Mouse (Mus musculus) midbrain, embryonic 16.5 days (tissue): ENCODE data around the gene D330045A20Rik. TPM values are rescaled to one million over a fixed set of nuclear protein-coding genes. Genes with fewer than 3 reads are reported as not detected.
"Not testable (repeated sequence)": the region's sequence is repeated elsewhere in the genome, so short reads cannot be mapped to it uniquely, and the experiment has no call there.

Experiments
- ATAC-seq: fragments of 200-750 bp; cut with Nextera tagmentation; 2 replicates; pipeline ENCODE4 v1.8.0; 2017; ENCODE audit warnings: moderate TSS enrichment
- H3K27ac ChIP-seq: fragments of 300-500 bp; sonication (generic); 2 replicates; pipeline ENCODE4 v1.5.1; 2014; ENCODE audit warnings: mild to moderate bottlenecking, low read length, mixed read lengths
- H3K27me3 ChIP-seq: fragments of 300-500 bp; sonication (generic); 2 replicates; pipeline ENCODE4 v1.6.1; 2014; ENCODE audit warnings: low read depth, low read length, mixed read lengths; ENCODE audit not compliant: control insufficient read depth, insufficient read depth
- H3K36me3 ChIP-seq: fragments of 300-500 bp; sonication (generic); 2 replicates; pipeline ENCODE4 v1.6.1; 2014; ENCODE audit warnings: mild to moderate bottlenecking, low read length, moderate library complexity, mixed read lengths; ENCODE audit not compliant: control insufficient read depth, insufficient read depth
- H3K4me1 ChIP-seq: fragments of 300-500 bp; sonication (generic); 2 replicates; pipeline ENCODE4 v1.6.1; 2014; ENCODE audit warnings: mild to moderate bottlenecking, low read length, mixed read lengths; ENCODE audit not compliant: control insufficient read depth, insufficient read depth
- H3K4me2 ChIP-seq: fragments of 300-500 bp; sonication (generic); 2 replicates; pipeline ENCODE4 v1.6.1; 2014; ENCODE audit warnings: mild to moderate bottlenecking, low read length, mixed read lengths
- H3K4me3 ChIP-seq: fragments of 300-500 bp; sonication (generic); 2 replicates; pipeline ENCODE4 v1.5.1; 2014; ENCODE audit warnings: low read depth, mild to moderate bottlenecking, low read length, moderate library complexity, mixed read lengths
- H3K9ac ChIP-seq: fragments of 300-500 bp; sonication (generic); 2 replicates; pipeline ENCODE4 v1.6.1; 2014; ENCODE audit warnings: low read depth, low read length, mixed read lengths
- H3K9me3 ChIP-seq: fragments of 300-500 bp; sonication (generic); replicated peaks from 2 replicates; pipeline ENCODE4 v1.6.1; 2014; ENCODE audit warnings: mild to moderate bottlenecking, low read length, mixed read lengths; ENCODE audit not compliant: control insufficient read depth, poor library complexity, severe bottlenecking
- WGBS: fragments of 180-500 bp; shearing (Covaris S2); extraction: QIAGEN DNeasy Blood & Tissue Kit; methylation state at CpG from one replicate; pipeline ENCODE4 v1.1.7; 2014; 5-methylcytosine and 5-hydroxymethylcytosine counted together
- polyA plus RNA-seq: library from polyadenylated mRNA; unstranded; fragments of >200 nt; fragmentation: Nextera tagmentation; extraction: Ambion mirVana; gene quantifications from 2 replicates; pipeline ENCODE4 v1.2.1, GENCODE M21; 2015

Gene D330045A20Rik
- polyA plus RNA-seq: 2.1 and 2.2 TPM in 2 replicates

DNA sequence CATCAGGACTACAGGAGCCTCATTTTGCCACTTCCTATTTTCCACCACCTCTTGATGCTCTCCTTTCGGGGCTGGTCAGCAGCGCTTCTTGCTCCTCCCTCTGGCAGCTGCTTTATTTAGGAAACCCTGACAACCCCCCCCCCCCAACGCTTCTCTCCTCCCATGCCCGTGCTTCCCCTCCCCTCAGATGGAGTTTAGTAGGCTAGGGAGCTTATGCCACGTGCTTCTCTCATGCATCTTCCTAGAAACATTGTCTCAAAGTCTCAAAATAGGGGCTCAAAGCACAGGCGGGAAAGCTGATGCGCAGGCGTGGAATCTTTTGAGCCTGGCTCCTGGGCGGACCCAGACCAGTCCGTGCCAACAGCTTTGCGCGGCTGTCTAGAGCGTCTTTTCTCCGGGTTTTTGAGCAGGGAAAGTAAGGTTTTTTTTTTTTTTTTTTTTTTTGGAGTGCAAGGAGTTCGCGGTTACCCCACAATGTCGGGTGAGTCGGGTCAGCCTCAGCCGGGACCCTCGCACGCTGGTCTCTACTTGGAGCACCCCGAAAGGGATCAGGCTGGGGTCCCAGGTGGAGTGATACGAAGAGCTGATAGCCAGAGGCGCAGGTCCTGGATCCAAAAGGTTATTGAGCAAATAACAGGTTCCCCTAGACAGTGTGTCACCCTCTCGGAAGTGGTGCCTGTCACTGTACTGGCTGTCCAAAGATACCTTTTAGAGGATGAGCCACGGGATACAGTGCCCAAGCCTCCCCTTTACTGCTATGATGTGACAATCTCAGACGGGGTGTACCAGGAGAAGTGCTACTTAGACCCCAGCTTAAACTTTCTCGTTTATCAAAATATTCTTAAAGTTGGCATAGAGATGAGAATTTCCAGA, at the start of gene D330045A20Rik:
TSS of gene D330045A20Rik (plus strand) at position 346 of the 873 bp plus-strand sequence.
- peak; percentile 67 for ATAC-seq
- Histone ChIP-seq H3K9ac (peak within 1 kb of the TSS; percentile 46; the same call in 1 of the 2 replicates), H3K9me3 (no peaks in the 10 kb centered on the region), H3K4me3 (peak within 1 kb of the TSS; percentile 41), H3K4me2 (peak within 1 kb of the TSS; percentile 59), H3K4me1 (no peaks in the 10 kb centered on the region), H3K36me3 (no peaks in the 10 kb centered on the region), H3K27me3 (peaks cover 6% of the 10 kb centered on the region; the same call in 1 of the 2 replicates), H3K27ac (no peak within 1 kb of the TSS)
- 19% methylated on average over 28 of the region's 28 CpGs for WGBS

DNA sequence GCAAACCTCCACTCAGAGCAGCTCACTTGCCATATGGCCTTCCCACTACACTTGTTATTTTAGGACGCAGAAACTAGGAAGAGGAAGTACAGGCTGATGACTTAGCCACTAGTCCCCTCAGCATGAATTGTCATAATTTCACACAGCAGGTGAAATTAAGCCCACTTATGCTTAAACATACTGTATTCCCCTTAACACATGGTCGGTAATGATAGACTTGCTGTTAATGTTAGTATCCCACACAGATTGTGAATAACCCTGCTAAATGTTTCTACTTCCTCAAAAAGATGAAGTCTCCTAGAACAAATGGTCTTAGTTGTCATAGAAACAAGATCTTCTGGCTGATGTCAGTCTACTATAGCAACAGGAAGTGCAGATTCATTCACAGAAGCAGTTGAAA, 47.6 kb upstream of the D330045A20Rik start:
- Histone ChIP-seq H3K9ac (no peak overlapping the region), H3K4me3 (no peak overlapping the region), H3K27me3 (no peaks in the 10 kb centered on the region), H3K36me3 (no peaks in the 10 kb centered on the region), H3K4me2 (no peak overlapping the region), H3K27ac (no peak overlapping the region), H3K4me1 (no peaks in the 10 kb centered on the region), H3K9me3 (no peaks in the 10 kb centered on the region)
- WGBS: 73% methylated on average over 2 of the region's 2 CpGs
- ATAC-seq: no peak

DNA sequence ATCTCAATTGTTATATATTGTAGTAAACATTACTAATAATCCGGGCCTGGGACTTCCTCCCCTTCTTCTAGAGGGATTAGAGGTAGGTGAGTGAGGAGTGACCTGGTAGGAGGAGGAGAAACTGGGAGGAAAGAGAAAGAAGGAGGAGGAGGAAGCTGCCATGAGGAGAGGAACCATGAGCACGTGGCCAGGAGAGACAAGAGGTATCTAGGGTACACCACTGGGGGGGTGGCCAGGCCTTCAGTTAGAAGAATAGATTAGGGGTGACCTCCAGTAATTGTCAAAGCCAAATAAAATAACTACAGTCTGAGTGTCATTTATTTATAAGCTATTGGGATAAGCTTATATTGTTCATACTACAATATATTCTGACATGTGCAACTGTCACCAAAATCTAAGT, 45.0 kb upstream of the D330045A20Rik start:
- no peak overlapping the region for H3K4me3 ChIP-seq
- no peak overlapping the region for H3K4me2 ChIP-seq
- WGBS: 71% methylated on average over 2 of the region's 2 CpGs
- H3K9me3 ChIP-seq: no peaks in the 10 kb centered on the region
- no peak overlapping the region for H3K9ac ChIP-seq
- H3K27ac ChIP-seq: no peak overlapping the region
- ATAC-seq: no peak
- H3K4me1 ChIP-seq: no peaks in the 10 kb centered on the region
- H3K36me3 ChIP-seq: no peaks in the 10 kb centered on the region
- H3K27me3 ChIP-seq: no peaks in the 10 kb centered on the region

DNA sequence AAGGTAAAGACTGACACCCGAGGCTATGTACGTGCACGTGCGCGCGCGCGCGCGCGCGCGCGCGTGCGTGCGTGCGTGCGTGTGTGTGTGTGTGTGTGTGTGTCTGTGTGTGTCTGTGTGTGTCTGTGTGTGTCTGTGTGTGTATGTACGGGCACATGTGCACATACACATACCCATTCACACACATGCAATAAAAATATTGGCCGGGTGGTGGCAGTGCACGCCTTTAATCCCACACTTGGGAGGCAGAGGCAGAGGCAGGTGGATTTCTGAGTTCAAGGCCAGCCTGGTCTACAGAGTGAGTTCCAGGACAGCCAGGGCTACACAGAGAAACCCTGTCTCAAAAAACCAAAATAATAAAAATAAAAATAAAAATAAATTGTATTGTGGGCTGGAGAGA, 39.1 kb upstream of the D330045A20Rik start:
- ATAC-seq, H3K9ac ChIP-seq, H3K36me3 ChIP-seq, H3K4me2 ChIP-seq, H3K4me1 ChIP-seq, H3K4me3 ChIP-seq, H3K27me3 ChIP-seq, H3K9me3 ChIP-seq, H3K27ac ChIP-seq: not testable (repeated sequence)
- WGBS: 87% methylated on average over 19 of the region's 22 CpGs

DNA sequence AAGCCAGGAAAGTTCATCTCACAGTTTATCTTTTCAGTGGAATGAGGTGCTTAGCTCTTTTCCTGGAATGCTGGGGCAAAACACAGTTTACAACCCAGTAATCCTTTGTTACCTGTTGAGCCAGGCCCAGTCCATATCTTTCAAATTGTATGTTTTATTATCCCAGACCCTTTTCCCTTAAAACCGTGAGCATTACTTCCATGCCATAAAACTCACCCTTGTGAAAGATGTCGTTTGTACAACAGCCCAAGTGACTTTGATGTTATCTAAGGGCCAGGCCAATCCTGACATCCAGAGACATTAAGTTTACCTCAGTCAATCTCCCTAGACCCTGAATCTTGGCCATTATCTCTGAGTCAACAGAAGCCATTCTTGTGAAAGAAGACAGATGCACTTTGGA, 23.4 kb upstream of the D330045A20Rik start:
- Histone ChIP-seq H3K4me2 (no peak overlapping the region), H3K4me3 (no peak overlapping the region), H3K9me3 (no peaks in the 10 kb centered on the region), H3K36me3 (no peaks in the 10 kb centered on the region), H3K27ac (no peak overlapping the region), H3K27me3 (no peaks in the 10 kb centered on the region), H3K9ac (no peak overlapping the region), H3K4me1 (no peaks in the 10 kb centered on the region)
- 74% methylated on average over 2 of the region's 2 CpGs for WGBS
- no peak for ATAC-seq

DNA sequence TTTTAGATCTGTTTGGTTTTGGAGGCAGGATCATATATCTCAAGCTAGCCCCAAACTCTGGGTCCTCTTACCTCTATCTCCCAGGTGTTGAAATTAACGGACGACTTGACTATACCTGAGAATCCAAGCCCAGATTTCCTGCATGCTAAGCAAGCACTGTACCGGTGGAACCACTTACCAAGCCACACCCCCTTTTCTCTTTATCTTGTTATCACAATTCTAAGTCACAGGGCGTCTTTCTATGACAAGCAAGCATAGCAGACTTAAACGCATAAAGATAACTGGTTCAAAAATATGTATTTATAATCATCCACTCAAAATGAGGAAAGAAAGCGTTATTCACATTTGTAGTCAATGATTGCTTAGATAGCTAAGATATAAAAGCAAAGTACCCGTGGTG, 1.9 kb downstream of the D330045A20Rik start:
- no peak for ATAC-seq
- Histone ChIP-seq H3K9ac (no peak overlapping the region), H3K4me2 (no peak overlapping the region), H3K9me3 (no peaks in the 10 kb centered on the region), H3K27me3 (peaks cover 6% of the 10 kb centered on the region; the same call in 1 of the 2 replicates), H3K4me1 (no peaks in the 10 kb centered on the region), H3K4me3 (no peak overlapping the region), H3K27ac (no peak overlapping the region), H3K36me3 (no peaks in the 10 kb centered on the region)
- 70% methylated on average over 7 of the region's 7 CpGs for WGBS

DNA sequence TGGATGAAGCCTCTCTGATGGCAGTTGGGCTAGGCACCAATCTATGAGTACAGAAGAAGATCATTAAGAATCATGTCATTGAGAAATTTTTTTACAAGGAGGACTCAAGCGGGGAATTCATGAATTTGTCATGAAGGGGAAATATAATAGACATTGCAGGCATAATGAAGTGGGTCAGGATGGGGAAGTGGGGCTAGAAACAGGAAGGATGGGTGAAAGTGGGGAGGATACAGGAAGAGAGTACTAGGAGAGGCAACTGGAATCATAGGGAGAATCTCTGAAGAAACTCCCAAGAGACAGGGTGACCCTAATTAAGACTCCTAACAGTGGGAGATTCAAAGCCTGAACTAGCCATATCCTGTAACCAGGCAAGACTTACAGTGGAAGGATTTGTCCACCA, 4.8 kb downstream of the D330045A20Rik start:
- 81% methylated on average over 1 of the region's 1 CpGs for WGBS
- no peak for ATAC-seq
- no peaks in the 10 kb centered on the region for H3K9me3 ChIP-seq

DNA sequence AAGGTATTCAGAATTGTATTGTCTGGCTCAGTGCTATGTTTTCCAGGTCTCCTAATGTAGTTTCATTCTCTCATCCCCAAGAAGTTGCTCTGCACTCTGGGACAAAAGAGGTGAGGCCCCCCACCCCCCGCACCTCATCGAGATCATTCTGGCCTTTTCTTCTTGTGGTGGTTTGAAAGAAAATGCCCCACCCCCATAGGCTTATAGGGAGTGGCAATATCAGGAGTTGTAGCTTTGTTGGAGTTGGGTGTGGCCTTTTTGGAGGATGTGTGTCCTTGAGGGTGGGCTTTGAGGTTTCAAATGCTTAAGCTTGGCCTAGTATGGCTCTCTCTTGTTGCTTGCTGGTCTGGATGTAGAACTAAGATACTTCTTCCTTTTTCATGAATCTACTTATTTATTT, 36.0 kb downstream of the D330045A20Rik start:
- H3K4me1 ChIP-seq: no peaks in the 10 kb centered on the region
- no peak overlapping the region for H3K4me2 ChIP-seq
- no peak overlapping the region for H3K4me3 ChIP-seq
- no peak overlapping the region for H3K27ac ChIP-seq
- WGBS: 67% methylated on average over 2 of the region's 2 CpGs
- no peaks in the 10 kb centered on the region for H3K9me3 ChIP-seq
- H3K36me3 ChIP-seq: no peaks in the 10 kb centered on the region
- no peak overlapping the region for H3K9ac ChIP-seq
- no peak for ATAC-seq
- H3K27me3 ChIP-seq: no peaks in the 10 kb centered on the region; the same call in 1 of the 2 replicates

More for the DNA sequence above, 4.8 kb downstream of the D330045A20Rik start:
- Histone ChIP-seq H3K27me3 (peaks cover 4% of the 10 kb centered on the region; the same call in 1 of the 2 replicates), H3K36me3 (no peaks in the 10 kb centered on the region), H3K4me3 (no peak overlapping the region), H3K9ac (no peak overlapping the region), H3K4me2 (no peak overlapping the region), H3K27ac (no peak overlapping the region), H3K4me1 (no peaks in the 10 kb centered on the region)

DNA sequence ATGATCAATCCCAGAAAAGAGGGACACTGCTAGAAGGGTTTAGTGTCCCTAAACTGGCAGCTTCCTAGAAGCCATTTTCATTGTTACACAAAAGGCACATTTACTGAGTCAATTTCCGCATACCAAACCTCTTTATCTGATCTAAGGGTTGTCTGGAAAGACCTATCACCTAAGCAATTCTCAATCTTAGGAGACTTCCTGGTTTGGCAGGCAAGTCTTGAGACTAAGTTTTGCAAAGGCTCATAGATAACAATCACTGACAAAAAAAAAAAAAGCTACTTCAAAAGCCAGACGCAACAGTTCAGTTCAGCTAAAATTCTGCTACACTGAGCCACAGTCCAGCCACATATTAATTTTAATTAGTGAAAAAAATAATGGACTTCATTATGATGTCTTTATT, 39.1 kb downstream of the D330045A20Rik start:
- 94% methylated on average over 2 of the region's 2 CpGs for WGBS
- Histone ChIP-seq H3K36me3 (no peaks in the 10 kb centered on the region), H3K9ac (no peak overlapping the region), H3K4me2 (no peak overlapping the region), H3K4me1 (no peaks in the 10 kb centered on the region), H3K27me3 (no peaks in the 10 kb centered on the region; the same call in 1 of the 2 replicates), H3K27ac (no peak overlapping the region), H3K9me3 (no peaks in the 10 kb centered on the region), H3K4me3 (no peak overlapping the region)
- ATAC-seq: no peak
